Mouse (Mus musculus): ENCODE measurements around the gene Cplane1. TPM values are rescaled to one million over a fixed set of nuclear protein-coding genes. Genes with fewer than 3 reads are reported as not detected.

The Cplane1 gene
- total RNA-seq, 2 experiments from 2014 or later: 21.8 to 34.7 TPM

GRCm38 (mm10) chr15:8291251-8291650 is 122.3 kb downstream of the Cplane1 start:
- no peak for DNase-seq (ENCODE audit: extremely low spot score in 1 of 2, low spot score in 1 of 2)

DNA sequence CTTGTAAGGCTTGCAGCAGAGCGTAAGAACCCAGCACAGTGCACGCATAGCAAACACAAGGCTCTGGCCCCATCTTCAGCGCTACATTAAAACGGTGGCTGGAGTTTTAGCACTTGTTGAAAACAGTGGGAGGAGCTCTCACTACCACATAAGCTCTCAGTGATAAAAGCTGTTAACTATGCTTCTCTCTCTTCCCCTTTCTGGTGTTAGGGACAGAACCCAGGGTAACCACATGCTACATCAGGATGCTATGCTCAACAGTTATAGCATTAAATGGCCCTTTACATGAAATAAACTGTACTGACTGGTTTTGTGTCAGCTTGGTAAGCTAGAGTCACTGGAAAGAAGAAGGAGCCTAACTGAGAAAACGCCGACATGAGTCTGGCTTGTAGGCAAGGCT is 125.2 kb downstream of the Cplane1 start:
- DNase-seq (ENCODE audit: extremely low spot score in 1 of 2, low spot score in 1 of 2): no peak

DNA sequence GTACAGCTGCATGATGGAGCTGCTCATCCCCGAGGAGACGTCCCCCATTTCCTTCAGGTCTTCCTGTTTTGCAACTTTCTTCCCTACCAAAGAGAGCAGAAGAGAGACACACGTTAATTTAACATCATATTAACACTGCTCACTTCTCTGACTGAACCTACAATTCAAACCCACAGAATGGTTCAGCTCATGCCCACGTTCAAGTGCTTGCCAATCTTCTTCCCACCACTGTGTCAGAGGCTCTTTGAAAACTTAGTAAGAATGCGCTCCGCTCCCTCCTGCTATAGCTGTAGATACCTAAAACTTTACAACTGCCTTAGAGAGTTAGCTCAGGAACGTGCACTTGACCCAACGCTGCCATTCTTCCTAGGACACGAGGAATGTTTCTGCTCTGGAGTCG is 134.0 kb downstream of the Cplane1 start:
- no peak for DNase-seq (ENCODE audit: extremely low spot score in 1 of 2, low spot score in 1 of 2)

DNA sequence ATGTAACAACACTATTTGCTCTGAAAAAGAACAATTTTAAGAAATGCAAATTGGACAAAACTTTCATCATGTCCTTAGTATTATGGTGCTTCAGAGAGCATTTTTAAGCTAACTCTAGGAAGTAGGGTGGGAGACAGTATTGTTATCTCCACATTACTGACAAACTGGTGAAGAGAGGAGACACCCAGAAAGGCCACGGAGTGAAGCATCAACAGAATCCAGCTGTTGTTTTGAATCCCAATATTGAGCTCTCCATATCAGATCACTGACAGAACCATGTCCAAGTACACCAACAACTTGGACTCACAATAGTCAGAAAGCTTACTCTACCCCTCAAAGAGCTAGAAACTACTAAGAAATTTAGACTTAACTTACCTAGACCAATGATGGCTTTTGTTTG is 136.6 kb downstream of the Cplane1 start:
- no peak for DNase-seq (ENCODE audit: extremely low spot score in 1 of 2, low spot score in 1 of 2)

GRCm38 (mm10) chr15:8317381-8317780 is 148.5 kb downstream of the Cplane1 start:
- no peak for DNase-seq (ENCODE audit: extremely low spot score in 1 of 2, low spot score in 1 of 2)

DNA sequence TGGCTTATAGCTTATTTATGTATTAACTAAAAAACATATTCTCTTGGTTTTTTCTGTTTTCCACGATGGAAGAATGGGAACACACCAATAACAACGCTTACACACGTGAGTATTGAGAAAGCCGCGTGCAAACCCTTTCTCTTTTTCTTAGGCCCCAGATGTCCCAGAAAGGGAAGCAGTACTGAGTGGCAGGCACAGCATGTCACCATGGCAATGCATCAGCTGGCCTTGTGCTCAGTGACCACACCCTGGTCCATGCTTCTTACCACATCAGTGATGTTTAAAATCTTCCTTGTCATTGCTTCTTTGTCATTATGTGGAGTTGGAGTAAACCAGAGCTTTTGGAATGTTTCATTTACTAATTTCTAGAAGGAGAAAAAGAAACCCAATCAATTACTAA is 150.3 kb downstream of the Cplane1 start:
- no peak for DNase-seq (ENCODE audit: extremely low spot score in 1 of 2, low spot score in 1 of 2)

Other genes starting within 250 kb of the Cplane1 start
- gene Wdr70, start 69.9 kb upstream of the Cplane1 start, total RNA-seq (2021): 10 to 100 TPM; 29.9 to 30.2 TPM
- 10 to 100 TPM; 16.8 to 18.1 TPM for gene Nup155, start 59.8 kb upstream of the Cplane1 start, total RNA-seq (2021)

Data from layer of hippocampus, postnatal 25 days (tissue).